Mouse (Mus musculus): ENCODE results near the gene Batf.

- TF ChIP-seq CTCF (IDR thresholded peaks at IDR 0.05; ENCODE audit: low read depth, low read length) (no peak), POLR2A (IDR thresholded peaks at IDR 0.05; ENCODE audit: borderline replicate concordance, low read depth, low read length) (no peak)
Observed at GRCm38 (mm10) chr12:85700842-85701223, 14.4 kb downstream of the Batf start.

Data from bone marrow macrophage, adult 2 months (primary cell).